Mouse (Mus musculus) erythroblast, embryonic 14.5 days (primary cell): Measurements from ENCODE around the gene Gzmm.

Experiments
- GATA1 ChIP-seq: IDR thresholded peaks from 2 replicates; pipeline ENCODE4 v1.6.1; 2012; ENCODE audit warnings: low read length, inconsistent platforms, mixed read lengths
- TAL1 ChIP-seq: IDR thresholded peaks from 3 replicates; pipeline ENCODE4 v1.6.1; 2012; ENCODE audit warnings: low read length, inconsistent platforms, mixed read lengths

- TF ChIP-seq GATA1, result no peak
- no peak for TF ChIP-seq TAL1
These were observed 22.3 kb upstream of the Gzmm start for GRCm38 (mm10) chr10:79666493-79666892.
